In genomic region chr6:134597651-134598229, GRCm38 (mm10) we compare ENCODE assay signal across 21 mouse cellular contexts. TPM values are rescaled to one million over a fixed set of nuclear protein-coding genes. Genes with fewer than 3 reads are reported as not detected.
DNase-seq lines count a peak whose midpoint lies in the region; ATAC-seq lines count a peak whose summit lies in the region.
"Had no signal": no experiment of that assay in that cellular context is flagged by ENCODE, and none has a peak within 500 bp of the region (broad histone marks: within the 10 kb centered on the region; RNA-seq: fewer than 3 reads in every experiment).

No protein-coding gene starts in this region.

- H3K36me3 ChIP-seq in liver, embryonic 15.5 days (replicated peaks), result no peaks in the 10 kb centered on the region
- H3K36me3 ChIP-seq in kidney, embryonic 15.5 days, result no peaks in the 10 kb centered on the region
- H3K36me3 ChIP-seq: forebrain, embryonic 10.5 days; hindbrain, embryonic 12.5 days; limb, embryonic 15.5 days; midbrain, embryonic 13.5 days; neural tube, embryonic 13.5 days had no signal

- no peaks in the 10 kb centered on the region for H3K27me3 ChIP-seq in liver, embryonic 15.5 days
- H3K27me3 ChIP-seq in kidney, embryonic 15.5 days, result no peaks in the 10 kb centered on the region
- H3K27me3 ChIP-seq: hindbrain, embryonic 12.5 days; limb, embryonic 15.5 days; midbrain, embryonic 13.5 days; neural tube, embryonic 13.5 days had no signal

- H3K27ac ChIP-seq in liver, embryonic 15.5 days (replicated peaks), result no peak overlapping the region
- H3K27ac ChIP-seq in kidney, embryonic 15.5 days, result peak overlapping the region; percentile 69
- H3K27ac ChIP-seq: forebrain, embryonic 10.5 days; hindbrain, embryonic 12.5 days; limb, embryonic 15.5 days; midbrain, embryonic 13.5 days; neural tube, embryonic 13.5 days had no signal

- no peak overlapping the region for H3K9ac ChIP-seq in liver, embryonic 15.5 days
- no peak overlapping the region for H3K9ac ChIP-seq in kidney, embryonic 15.5 days
- H3K9ac ChIP-seq: hindbrain, embryonic 12.5 days; limb, embryonic 15.5 days; midbrain, embryonic 13.5 days; neural tube, embryonic 13.5 days had no signal

- no peak for DNase-seq in liver
- DNase-seq in kidney, postnatal 4 days, result peak; percentile 37 to 64
- DNase-seq in right cerebral cortex, adult 18-20 months, result no peak
- DNase-seq in heart, postnatal 10 days, result no peak
- no peak for DNase-seq in ovary, postnatal 14 days (ENCODE audit: low spot score)
- DNase-seq: adrenal gland, postnatal 25 days; B cell, adult 2 months; cerebellum, adult 2 months; gastrocnemius, postnatal 25 days; right cerebral cortex, postnatal 14 days; spleen, adult 18-20 months had no signal

- H3K4me3 ChIP-seq in liver, embryonic 15.5 days (replicated peaks), result no peak overlapping the region
- no peak overlapping the region for H3K4me3 ChIP-seq in kidney, embryonic 15.5 days (replicated peaks)
- H3K4me3 ChIP-seq: forebrain, embryonic 10.5 days; hindbrain, embryonic 12.5 days; limb, embryonic 15.5 days; midbrain, embryonic 13.5 days; neural tube, embryonic 13.5 days had no signal

- H3K4me2 ChIP-seq in liver, embryonic 15.5 days, result no peak overlapping the region
- H3K4me2 ChIP-seq in kidney, embryonic 15.5 days, result no peak overlapping the region
- H3K4me2 ChIP-seq: hindbrain, embryonic 12.5 days; limb, embryonic 15.5 days; midbrain, embryonic 13.5 days; neural tube, embryonic 13.5 days had no signal

- ATAC-seq in liver, embryonic 15.5 days (ENCODE audit: insufficient read depth), result peak; percentile 35; the same call in 1 of the 2 replicates
- peak; percentile 74 for ATAC-seq in kidney, embryonic 15.5 days (replicated peaks; ENCODE audit: low FRiP score)
- no peak for ATAC-seq in granulocyte monocyte progenitor cell, adult 5-6 weeks (replicated peaks; ENCODE audit: poor library complexity, severe bottlenecking)
- ATAC-seq: inflammation-experienced regulatory T-cells, adult 6 months; lung, postnatal 0 days; midbrain, embryonic 13.5 days had no signal

- H3K9me3 ChIP-seq in liver, embryonic 15.5 days (replicated peaks), result no peaks in the 10 kb centered on the region
- no peaks in the 10 kb centered on the region for H3K9me3 ChIP-seq in kidney, embryonic 15.5 days (replicated peaks)
- H3K9me3 ChIP-seq: forebrain, embryonic 10.5 days; hindbrain, embryonic 12.5 days; limb, embryonic 15.5 days; midbrain, embryonic 13.5 days; neural tube, embryonic 13.5 days had no signal

- 60% methylated on average over 6 of the region's 6 CpGs for WGBS in liver, embryonic 15.5 days (ENCODE audit: insufficient replicate concordance)
- WGBS in kidney, embryonic 15.5 days, result 60% methylated on average over 6 of the region's 6 CpGs

- intact Hi-C loops in heart, postnatal 10 days (cut with DNase I), result no loop called here

- H3K4me1 ChIP-seq in liver, embryonic 15.5 days (replicated peaks), result 0 out of 2 replicates have a peak, but pooled peaks cover 4% of the 10 kb centered on the region
- peaks cover 33% of the 10 kb centered on the region for H3K4me1 ChIP-seq in kidney, embryonic 15.5 days
- H3K4me1 ChIP-seq: hindbrain, embryonic 12.5 days; midbrain, embryonic 13.5 days; neural tube, embryonic 13.5 days had no signal

RNA-seq across cellular contexts. Expression of gene Lrp6, which starts 31.0 kb away (rescaled TPM):
- 7.2 and 8.0 TPM in 2 replicates for polyA plus RNA-seq in liver, embryonic 15.5 days (2015; fragmentation: Nextera tagmentation; extraction: Ambion mirVana)
- 34.5 and 37.5 TPM in 2 replicates for polyA plus RNA-seq in kidney, embryonic 15.5 days (2015; fragmentation: Nextera tagmentation; extraction: Ambion mirVana)
- 10 to 100 TPM; 53.4 to 57.0 TPM for total RNA-seq in heart, postnatal 10 days (2021)
- total RNA-seq in granulocyte monocyte progenitor cell, adult 5-6 weeks (2014; fragmentation: Nextera tagmentation), result 17.2 and 22.6 TPM in 2 replicates
- total RNA-seq in granulocyte monocyte progenitor cell, adult 5-6 weeks (2017), result 31.3 and 36.1 TPM in 2 replicates

RNA-seq across cellular contexts. Expression of gene Mansc1, which starts 34.5 kb away (rescaled TPM):
- 0.86 and 0.90 TPM in 2 replicates for polyA plus RNA-seq in liver, embryonic 15.5 days (2015; fragmentation: Nextera tagmentation; extraction: Ambion mirVana)
- 6.9 and 7.0 TPM in 2 replicates for polyA plus RNA-seq in kidney, embryonic 15.5 days (2015; fragmentation: Nextera tagmentation; extraction: Ambion mirVana)
- 1 to 10 TPM; 7.0 to 9.8 TPM for total RNA-seq in heart, postnatal 10 days (2021)
- total RNA-seq in granulocyte monocyte progenitor cell, adult 5-6 weeks (2014; fragmentation: Nextera tagmentation), result 5.3 and 6.3 TPM in 2 replicates
- 3.5 and 5.0 TPM in 2 replicates for total RNA-seq in granulocyte monocyte progenitor cell, adult 5-6 weeks (2017)

RNA-seq across cellular contexts. Expression of gene Borcs5, which starts 41.6 kb away (rescaled TPM):
- polyA plus RNA-seq in liver, embryonic 15.5 days (2015; fragmentation: Nextera tagmentation; extraction: Ambion mirVana), result 7.5 and 8.6 TPM in 2 replicates
- 15.8 and 16.4 TPM in 2 replicates for polyA plus RNA-seq in kidney, embryonic 15.5 days (2015; fragmentation: Nextera tagmentation; extraction: Ambion mirVana)
- total RNA-seq in heart, postnatal 10 days (2021), result 10 to 100 TPM; 10.8 to 11.3 TPM
- total RNA-seq in granulocyte monocyte progenitor cell, adult 5-6 weeks (2014; fragmentation: Nextera tagmentation), result 13.5 and 19.0 TPM in 2 replicates
- total RNA-seq in granulocyte monocyte progenitor cell, adult 5-6 weeks (2017), result 5.8 and 6.4 TPM in 2 replicates

Comparison
In these comparisons a context has a peak if more than half of its experiments do, and no peak if none do; other contexts are left out.
1. DNase-seq: peak in kidney, postnatal 4 days (2 of 2); none in liver (single experiment), right cerebral cortex, adult 18-20 months (single experiment), heart, postnatal 10 days (0 of 2) and ovary, postnatal 14 days (single experiment).